Comparison of ENCODE assay signal across 8 mouse cellular contexts in genomic region chr3:101493937-101494459, GRCm38 (mm10).
A peak's percentile ranks its signal among the peaks of the same experiment; 100 is the strongest.
DNase-seq lines count a peak whose midpoint lies in the region; ATAC-seq and TF ChIP-seq lines count a peak whose summit lies in the region.

No protein-coding gene starts in this region.

- no peak overlapping the region for H3K27ac ChIP-seq in heart, embryonic 12.5 days (ENCODE audit: poor library complexity, severe bottlenecking)
- H3K27ac ChIP-seq in kidney, embryonic 16.5 days (ENCODE audit: low read length), result no peak overlapping the region
- H3K27ac ChIP-seq in liver, adult 2 months (replicated peaks; ENCODE audit: insufficient read depth, low read depth, low read length), result no peak overlapping the region
- H3K27ac ChIP-seq in stomach, embryonic 14.5 days (ENCODE audit: low read length), result no peak overlapping the region

- no peaks in the 10 kb centered on the region for H3K27me3 ChIP-seq in heart, embryonic 12.5 days (replicated peaks)
- no peaks in the 10 kb centered on the region for H3K27me3 ChIP-seq in kidney, embryonic 16.5 days (ENCODE audit: insufficient read depth, low read length)
- no peaks in the 10 kb centered on the region for H3K27me3 ChIP-seq in liver, adult 2 months (ENCODE audit: control insufficient read depth, insufficient read depth, low read length)
- no peaks in the 10 kb centered on the region for H3K27me3 ChIP-seq in stomach, embryonic 14.5 days (ENCODE audit: control insufficient read depth, insufficient read depth, low read length)

- no peaks in the 10 kb centered on the region for H3K36me3 ChIP-seq in heart, embryonic 12.5 days
- no peaks in the 10 kb centered on the region for H3K36me3 ChIP-seq in kidney, embryonic 16.5 days (ENCODE audit: insufficient read depth, low read length)
- H3K36me3 ChIP-seq in liver, adult 2 months (ENCODE audit: control insufficient read depth, insufficient read depth, low read length), result no peaks in the 10 kb centered on the region
- H3K36me3 ChIP-seq in stomach, embryonic 14.5 days (ENCODE audit: control insufficient read depth, insufficient read depth, low read length), result no peaks in the 10 kb centered on the region

- H3K9ac ChIP-seq in heart, embryonic 12.5 days, result no peak overlapping the region; the same call in 1 of the 2 replicates
- no peak overlapping the region for H3K9ac ChIP-seq in kidney, embryonic 16.5 days (replicated peaks; ENCODE audit: low read length)
- no peak overlapping the region for H3K9ac ChIP-seq in liver, adult 2 months (ENCODE audit: low read depth, low read length)
- no peak overlapping the region for H3K9ac ChIP-seq in stomach, embryonic 14.5 days (replicated peaks; ENCODE audit: low read depth, low read length)

- peaks cover 10% of the 10 kb centered on the region; the same call in 1 of the 2 replicates for H3K4me1 ChIP-seq in heart, embryonic 12.5 days (replicated peaks)
- 0 out of 2 replicates have a peak, but pooled peaks cover 3% of the 10 kb centered on the region for H3K4me1 ChIP-seq in kidney, embryonic 16.5 days (ENCODE audit: insufficient read depth, low read length)
- H3K4me1 ChIP-seq in liver, adult 2 months (ENCODE audit: control insufficient read depth, insufficient read depth, low read length), result no peaks in the 10 kb centered on the region; the same call in 1 of the 2 replicates
- no peaks in the 10 kb centered on the region for H3K4me1 ChIP-seq in stomach, embryonic 14.5 days (ENCODE audit: control insufficient read depth, insufficient read depth, low read length)

- H3K4me3 ChIP-seq in heart, embryonic 12.5 days, result no peak overlapping the region
- H3K4me3 ChIP-seq in kidney, embryonic 16.5 days (ENCODE audit: low read length), result no peak overlapping the region
- no peak overlapping the region for H3K4me3 ChIP-seq in liver, adult 2 months (ENCODE audit: insufficient read depth, low read depth, low read length)
- no peak overlapping the region for H3K4me3 ChIP-seq in stomach, embryonic 14.5 days (ENCODE audit: low read depth, low read length)

- DNase-seq in CD4-positive, CD25-positive, alpha-beta regulatory T cell, adult 2 months (ENCODE audit: low read depth, low spot score), result peak; percentile 93
- peak; percentile 95 for DNase-seq in brain, embryonic 14.5 days (ENCODE audit: low read depth)
- peak; percentile 68 for DNase-seq in liver, adult 2 months (ENCODE audit: extremely low read depth, low read depth, low spot score)
- DNase-seq in natural killer cell, adult 2 months (ENCODE audit: low spot score in 2 of 2), result peak; percentile 72 to 79

- ATAC-seq in erythroid progenitor cell, adult 5-6 weeks (replicated peaks; ENCODE audit: low FRiP score, poor library complexity, severe bottlenecking), result peak; percentile 76
- ATAC-seq in heart, embryonic 12.5 days (ENCODE audit: insufficient number of reproducible peaks, low FRiP score), result peak; percentile 45
- peak; percentile 95 for ATAC-seq in kidney, embryonic 16.5 days (ENCODE audit: low FRiP score, low TSS enrichment)
- ATAC-seq in stomach, embryonic 14.5 days (ENCODE audit: insufficient number of reproducible peaks, insufficient read depth, low FRiP score, low read depth), result peak; percentile 63; the same call in 1 of the 2 replicates

- TF ChIP-seq POLR2A in brain, embryonic 14.5 days (IDR thresholded peaks at IDR 0.05; ENCODE audit: borderline replicate concordance, extremely low read depth, insufficient read depth, insufficient read length, poor library complexity, severe bottlenecking), result no peak
- no peak for TF ChIP-seq POLR2A in liver, adult 2 months (IDR thresholded peaks at IDR 0.05; ENCODE audit: extremely low read depth, insufficient read depth, low read length)

- no peaks in the 10 kb centered on the region for H3K79me2 ChIP-seq in liver, adult 2 months (ENCODE audit: control insufficient read depth, insufficient read depth, low read length)

- 37% methylated on average over 10 of the region's 10 CpGs for WGBS in heart, embryonic 12.5 days
- 36% methylated on average over 10 of the region's 10 CpGs for whole genome bisulfite sequencing in kidney, embryonic 16.5 days
- WGBS in liver, adult 2 months, result 50% methylated on average over 10 of the region's 10 CpGs
- WGBS in stomach, embryonic 14.5 days, result 41% methylated on average over 10 of the region's 10 CpGs

- H3K4me2 ChIP-seq in heart, embryonic 12.5 days, result peak overlapping the region; percentile 40
- 0 out of 2 replicates have a peak overlapping the region, but pooled peaks have one; percentile 17 for H3K4me2 ChIP-seq in kidney, embryonic 16.5 days (replicated peaks; ENCODE audit: low read depth, low read length)
- H3K4me2 ChIP-seq in stomach, embryonic 14.5 days (replicated peaks; ENCODE audit: low read depth, low read length), result no peak overlapping the region

- H3K9me3 ChIP-seq in heart, embryonic 12.5 days (replicated peaks), result no peaks in the 10 kb centered on the region
- no peaks in the 10 kb centered on the region for H3K9me3 ChIP-seq in kidney, embryonic 16.5 days (ENCODE audit: low read length)
- H3K9me3 ChIP-seq in stomach, embryonic 14.5 days (ENCODE audit: control insufficient read depth, low read depth, low read length), result no peaks in the 10 kb centered on the region

- TF ChIP-seq CTCF in brain, embryonic 14.5 days (IDR thresholded peaks at IDR 0.05; ENCODE audit: borderline replicate concordance, extremely low read depth, insufficient read depth, insufficient read length), result peak; percentile 93
- TF ChIP-seq CTCF in liver, adult 2 months (IDR thresholded peaks at IDR 0.05; ENCODE audit: low read depth, low read length), result peak; percentile 84

Comparison
In these comparisons a context has a peak if more than half of its experiments do, and no peak if none do; other contexts are left out.
1. ATAC-seq: peak in every context shown above with its lines; median percentile 95 in kidney, embryonic 16.5 days; 76 in erythroid progenitor cell, adult 5-6 weeks; 63 in stomach, embryonic 14.5 days; 45 in heart, embryonic 12.5 days.